Mouse (Mus musculus): ENCODE data around the gene Olfr736.
A peak's percentile ranks its signal among the peaks of the same experiment; 100 is the strongest.

Gene Olfr736

DNA sequence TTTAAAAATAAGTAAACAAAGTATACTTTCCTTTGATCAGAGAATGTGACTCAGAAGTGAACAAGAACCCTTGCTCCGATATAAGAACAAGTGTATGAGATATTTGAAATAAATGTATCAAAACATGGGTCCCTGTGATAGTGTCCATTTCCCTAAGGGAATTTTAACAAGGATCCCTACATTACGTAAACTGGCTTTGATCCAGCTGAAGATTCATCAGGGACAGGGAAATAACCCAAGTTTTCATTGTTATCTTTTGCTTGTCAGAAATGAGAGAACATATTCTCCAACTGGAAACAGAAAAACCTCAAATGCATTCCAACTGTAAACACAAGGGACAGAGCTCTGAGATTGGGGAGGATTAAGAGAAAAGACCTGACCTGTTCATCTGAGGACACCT, at the start of gene Olfr736:
Olfr736 (plus strand) TSS at position 301 of the 400 bp plus-strand sequence.
- DNase-seq (ENCODE audit: low spot score): no peak

DNA sequence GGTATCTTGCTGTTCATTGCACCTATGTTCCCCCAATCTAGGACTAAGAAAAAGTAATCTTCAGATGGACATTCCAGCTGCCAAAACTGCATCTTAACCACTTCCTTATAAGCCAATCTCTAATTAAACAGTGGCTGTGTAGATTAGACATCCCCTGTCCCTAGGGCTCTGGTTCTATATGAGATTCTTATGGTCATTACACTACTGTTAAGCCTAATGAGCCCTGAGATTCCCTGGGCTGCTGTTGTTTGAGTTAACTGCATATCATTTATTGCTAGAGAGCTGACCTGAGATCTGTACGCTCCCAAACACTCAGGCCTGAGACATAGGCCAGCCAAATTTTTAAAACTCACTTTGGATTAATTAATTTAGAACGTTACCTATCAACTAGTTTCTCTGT, 32.2 kb upstream of the Olfr736 start, which contains the start of gene Olfr735:
Olfr735 (minus strand) TSS at position 77 of the 400 bp plus-strand sequence.
- DNase-seq (ENCODE audit: low spot score): no peak

DNA sequence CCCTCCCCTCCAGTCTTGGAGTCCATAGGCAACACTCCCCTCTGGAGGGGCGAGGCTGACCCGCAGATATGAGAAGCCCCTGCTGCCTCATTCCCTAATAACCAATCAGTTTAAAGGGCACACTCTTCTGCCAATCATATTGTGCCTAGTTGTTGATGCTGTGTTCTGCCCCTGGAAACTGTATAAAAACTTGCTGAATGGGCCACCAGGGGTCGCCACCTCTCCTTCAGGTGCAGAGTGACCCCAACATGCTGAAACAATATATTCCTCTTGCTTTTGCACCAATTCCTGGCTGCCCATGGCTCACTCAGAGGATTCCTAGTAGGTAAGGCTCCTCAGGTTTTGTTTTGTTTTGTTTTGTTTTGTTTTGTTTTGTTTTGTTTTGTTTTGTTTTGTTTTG, 28.5 kb upstream of the Olfr736 start:
- peak; percentile 7 for DNase-seq (ENCODE audit: low spot score)

- DNase-seq (ENCODE audit: low spot score): no peak
These were observed 24.2 kb upstream of the Olfr736 start for GRCm38 (mm10) chr14:50356725-50357124.

DNA sequence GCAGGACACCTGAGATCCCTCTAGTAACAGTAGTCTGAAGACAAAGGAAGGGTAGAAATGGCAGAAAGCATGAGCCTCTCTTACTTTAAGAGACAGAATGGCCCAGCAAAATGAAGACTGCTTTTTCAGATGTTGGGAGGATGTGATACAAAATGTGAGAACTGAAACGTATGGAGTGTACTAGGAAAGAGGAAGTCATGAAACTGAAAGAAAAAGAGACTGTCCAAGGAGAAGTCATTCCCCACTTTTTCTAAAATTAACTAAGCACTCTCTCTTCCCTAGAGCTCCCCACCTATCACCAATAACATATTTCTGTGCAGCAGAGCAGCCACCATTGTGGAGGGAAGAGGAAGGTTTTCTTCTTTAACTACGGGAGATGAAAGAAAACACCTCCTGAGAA, 23.4 kb upstream of the Olfr736 start, which contains the start of gene Tlr11:
Tlr11 (plus strand) TSS at position 322 of the 400 bp plus-strand sequence.
- DNase-seq (ENCODE audit: low spot score): no peak

- no peak for DNase-seq (ENCODE audit: low spot score)
These were observed 20.5 kb upstream of the Olfr736 start for GRCm38 (mm10) chr14:50360480-50360879.

GRCm38 (mm10) chr14:50363561-50363960, 17.4 kb upstream of the Olfr736 start:
- DNase-seq (ENCODE audit: low spot score): no peak

DNA sequence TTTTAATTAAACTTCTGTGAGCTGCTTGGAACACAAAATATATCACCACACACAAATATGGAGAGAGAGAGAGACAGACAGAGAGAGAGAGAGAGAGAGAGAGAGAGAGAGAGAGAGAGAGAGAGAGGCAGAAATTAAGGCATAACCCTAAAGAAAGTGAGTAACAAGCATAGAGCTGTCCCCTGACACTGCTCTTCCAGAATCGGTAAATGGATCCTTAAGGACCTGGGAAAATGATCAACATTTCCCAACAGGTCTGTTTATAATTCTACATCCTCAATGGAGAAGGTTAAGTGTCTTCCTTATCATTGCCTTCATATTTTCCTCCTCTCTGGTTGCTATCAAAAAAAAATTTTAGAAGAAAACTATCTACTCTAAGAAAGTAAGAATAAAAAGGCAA, 26.3 kb downstream of the Olfr736 start, which contains the start of gene Olfr738:
Olfr738 (plus strand) TSS at position 301 of the 400 bp plus-strand sequence.
- no peak for DNase-seq (ENCODE audit: low spot score)

- no peak for DNase-seq (ENCODE audit: low spot score)
These were observed 37.4 kb downstream of the Olfr736 start, which contains the start of gene Olfr739 for GRCm38 (mm10) chr14:50418326-50418725. Gene Olfr739 (plus strand): TSS chr14:50418626.

Measured in embryo, embryonic 10 days (tissue).